Mouse (Mus musculus) heart, embryonic 13.5 days (tissue): ENCODE data around the gene Ptbp3. TPM values are rescaled to one million over a fixed set of nuclear protein-coding genes. Genes with fewer than 3 reads are reported as not detected.

Source experiments
- ATAC-seq: fragments of 200-750 bp; cut with Nextera tagmentation; 2 replicates; pipeline ENCODE4 v1.8.0; 2017; ENCODE audit warnings: moderate TSS enrichment; ENCODE audit not compliant: insufficient number of reproducible peaks, low FRiP score, low TSS enrichment; ENCODE audit errors: extremely low read depth
- H3K27ac ChIP-seq: fragments of 300-500 bp; sonication (generic); replicated peaks from 2 replicates; pipeline ENCODE4 v1.5.1; 2015; ENCODE audit warnings: moderate library complexity, mild to moderate bottlenecking, inconsistent platforms
- H3K27me3 ChIP-seq: fragments of 300-500 bp; sonication (generic); replicated peaks from 2 replicates; pipeline ENCODE4 v1.6.1; 2015; ENCODE audit warnings: mild to moderate bottlenecking, inconsistent platforms
- H3K36me3 ChIP-seq: fragments of 300-500 bp; sonication (generic); 2 replicates; pipeline ENCODE4 v1.6.1; 2015; ENCODE audit warnings: mild to moderate bottlenecking, inconsistent platforms
- H3K4me1 ChIP-seq: fragments of 300-500 bp; sonication (generic); 2 replicates; pipeline ENCODE4 v1.6.1; 2015; ENCODE audit warnings: inconsistent platforms
- H3K4me2 ChIP-seq: fragments of 300-500 bp; sonication (generic); 2 replicates; pipeline ENCODE4 v1.6.1; 2015; ENCODE audit warnings: inconsistent platforms, mild to moderate bottlenecking, moderate library complexity
- H3K4me3 ChIP-seq: fragments of 300-500 bp; sonication (generic); 2 replicates; pipeline ENCODE4 v1.5.1; 2015; ENCODE audit warnings: moderate library complexity, mild to moderate bottlenecking, inconsistent platforms
- H3K9ac ChIP-seq: fragments of 300-500 bp; sonication (generic); 2 replicates; pipeline ENCODE4 v1.6.1; 2015; ENCODE audit warnings: inconsistent platforms, mild to moderate bottlenecking, moderate library complexity
- H3K9me3 ChIP-seq: fragments of 300-500 bp; sonication (generic); 2 replicates; pipeline ENCODE4 v1.6.1; 2016; ENCODE audit warnings: inconsistent platforms
- WGBS: fragments of 180-500 bp; shearing (Covaris S2); methylation state at CpG from one replicate; pipeline ENCODE4 v1.1.7; 2015; ENCODE audit warnings: mixed read lengths; 5-methylcytosine and 5-hydroxymethylcytosine counted together
- polyA plus RNA-seq: library from polyadenylated mRNA; unstranded; fragments of >200 nt; fragmentation: Nextera tagmentation; extraction: Ambion mirVana; gene quantifications from 2 replicates; pipeline ENCODE4 v1.2.1, GENCODE M21; 2015

Gene Ptbp3
- polyA plus RNA-seq, 1 experiment from 2014 or later: 27.1 TPM

GRCm38 (mm10) chr4:59429128-59429527, 120.0 kb downstream of the Ptbp3 start:
- Histone ChIP-seq H3K4me1 (peaks cover 14% of the 10 kb centered on the region), H3K4me3 (no peak overlapping the region), H3K27ac (no peak overlapping the region), H3K4me2 (no peak overlapping the region), H3K27me3 (no peaks in the 10 kb centered on the region), H3K36me3 (no peaks in the 10 kb centered on the region), H3K9me3 (no peaks in the 10 kb centered on the region), H3K9ac (no peak overlapping the region)
- ATAC-seq: no peak
- 79% methylated on average over 6 of the region's 6 CpGs for WGBS

GRCm38 (mm10) chr4:59426429-59426828, 122.7 kb downstream of the Ptbp3 start:
- Histone ChIP-seq H3K4me3 (no peak overlapping the region), H3K27me3 (no peaks in the 10 kb centered on the region), H3K9me3 (no peaks in the 10 kb centered on the region), H3K9ac (no peak overlapping the region), H3K36me3 (0 out of 2 replicates have a peak, but pooled peaks cover 3% of the 10 kb centered on the region), H3K4me1 (peaks cover 15% of the 10 kb centered on the region), H3K27ac (no peak overlapping the region), H3K4me2 (no peak overlapping the region)
- WGBS: 89% methylated on average over 5 of the region's 5 CpGs
- no peak for ATAC-seq

GRCm38 (mm10) chr4:59422808-59423207, 126.4 kb downstream of the Ptbp3 start:
- H3K36me3 ChIP-seq: 0 out of 2 replicates have a peak, but pooled peaks cover 3% of the 10 kb centered on the region
- no peak overlapping the region for H3K9ac ChIP-seq
- no peak overlapping the region for H3K27ac ChIP-seq
- no peak overlapping the region for H3K4me3 ChIP-seq
- no peak for ATAC-seq
- H3K9me3 ChIP-seq: no peaks in the 10 kb centered on the region
- H3K27me3 ChIP-seq: no peaks in the 10 kb centered on the region
- peaks cover 15% of the 10 kb centered on the region for H3K4me1 ChIP-seq
- H3K4me2 ChIP-seq: no peak overlapping the region

- Histone ChIP-seq H3K4me3 (no peak overlapping the region), H3K4me1 (peaks cover 15% of the 10 kb centered on the region), H3K27me3 (no peaks in the 10 kb centered on the region), H3K9ac (no peak overlapping the region), H3K27ac (no peak overlapping the region), H3K9me3 (no peaks in the 10 kb centered on the region), H3K4me2 (no peak overlapping the region), H3K36me3 (0 out of 2 replicates have a peak, but pooled peaks cover 4% of the 10 kb centered on the region)
- WGBS: 71% methylated on average over 5 of the region's 5 CpGs
- no peak for ATAC-seq
These were observed 127.0 kb downstream of the Ptbp3 start for GRCm38 (mm10) chr4:59422025-59422783.

Other genes starting within 250 kb of the Ptbp3 start
- 7.1 and 7.4 TPM in 2 replicates for gene Susd1, start 110.7 kb downstream of the Ptbp3 start, polyA plus RNA-seq
- 38.1 and 39.8 TPM in 2 replicates for gene Hsdl2, start 32.2 kb upstream of the Ptbp3 start, polyA plus RNA-seq
- 20.5 and 23.9 TPM in 2 replicates for gene E130308A19Rik, start 76.8 kb upstream of the Ptbp3 start, polyA plus RNA-seq